Mouse (Mus musculus): ENCODE data around the gene Ptprd. TPM values are rescaled to one million over a fixed set of nuclear protein-coding genes. Genes with fewer than 3 reads are reported as not detected.

Ptprd gene
- polyA plus RNA-seq, 1 experiment from 2014 or later, result 12.9 TPM

DNA sequence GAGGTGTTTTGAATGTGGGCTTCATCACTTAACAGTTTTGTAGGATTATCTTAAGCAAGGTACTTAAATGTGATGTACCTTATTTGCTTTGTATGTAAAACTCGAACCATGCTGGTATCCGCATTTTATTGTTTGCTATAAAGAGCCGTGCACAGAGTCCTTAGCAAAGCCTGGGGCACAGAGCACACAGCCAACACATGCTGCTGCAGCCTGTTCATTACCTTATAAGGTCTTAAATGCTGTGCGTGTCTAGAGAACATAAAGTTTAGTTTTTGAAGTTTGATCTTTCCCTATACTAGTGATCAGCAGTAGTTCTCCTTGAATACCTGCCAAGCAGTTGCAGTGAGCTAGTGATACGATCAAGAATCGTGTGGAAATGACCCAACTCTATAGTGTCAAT is 676.2 kb downstream of the Ptprd start:
- Histone ChIP-seq H3K27me3 (replicated peaks) (no peaks in the 10 kb centered on the region), H3K9ac (no peak overlapping the region), H3K36me3 (no peaks in the 10 kb centered on the region), H3K4me3 (replicated peaks) (no peak overlapping the region), H3K9me3 (no peaks in the 10 kb centered on the region), H3K27ac (no peak overlapping the region), H3K4me2 (replicated peaks) (no peak overlapping the region), H3K4me1 (replicated peaks) (no peaks in the 10 kb centered on the region)
- WGBS, result 69% methylated on average over 6 of the region's 6 CpGs
- ATAC-seq, result no peak

DNA sequence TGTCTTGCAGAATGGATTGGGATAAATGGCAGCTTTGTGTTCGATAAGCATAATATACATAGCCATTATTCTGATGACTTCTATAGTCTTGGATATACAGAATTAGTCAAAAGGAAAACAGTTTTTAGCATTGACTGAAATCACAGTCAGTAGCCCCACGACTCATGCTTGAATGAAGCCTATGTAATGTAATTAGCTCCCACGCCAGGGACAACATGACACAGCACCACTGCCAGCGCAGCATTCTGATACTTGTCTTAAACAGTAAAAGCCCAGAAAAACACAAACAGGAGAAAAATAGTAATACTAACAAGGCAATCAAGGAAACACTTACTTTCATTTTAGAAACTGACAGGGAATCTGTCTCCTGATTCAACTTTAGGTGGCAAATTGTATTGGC is 677.2 kb downstream of the Ptprd start:
- Histone ChIP-seq H3K36me3 (no peaks in the 10 kb centered on the region), H3K4me1 (replicated peaks) (no peaks in the 10 kb centered on the region), H3K27me3 (replicated peaks) (no peaks in the 10 kb centered on the region), H3K27ac (no peak overlapping the region), H3K4me2 (replicated peaks) (no peak overlapping the region), H3K9ac (no peak overlapping the region), H3K9me3 (no peaks in the 10 kb centered on the region), H3K4me3 (replicated peaks) (no peak overlapping the region)
- 81% methylated on average over 4 of the region's 4 CpGs for WGBS
- no peak for ATAC-seq

DNA sequence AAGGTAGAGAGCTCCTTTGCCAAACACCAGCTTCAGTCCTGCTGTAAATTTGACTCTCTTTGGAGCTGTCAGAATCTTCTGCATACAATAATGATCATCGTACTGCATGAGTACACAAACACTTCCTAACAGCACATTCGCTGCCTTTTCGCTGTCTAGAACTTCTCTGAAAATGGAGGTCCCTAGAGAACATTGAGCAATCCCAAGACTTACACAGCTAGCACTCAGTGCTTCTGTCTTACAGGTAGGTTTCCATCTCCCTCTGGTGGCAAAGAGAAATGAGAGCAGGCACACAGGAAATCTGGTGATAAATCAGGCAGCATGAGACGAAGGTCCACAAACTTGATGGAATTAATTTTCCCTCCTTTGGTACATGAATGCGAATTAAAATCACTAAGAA is 692.6 kb downstream of the Ptprd start:
- H3K4me2 ChIP-seq (replicated peaks), result no peak overlapping the region
- H3K9me3 ChIP-seq, result no peaks in the 10 kb centered on the region
- no peak overlapping the region for H3K27ac ChIP-seq
- no peaks in the 10 kb centered on the region for H3K36me3 ChIP-seq
- H3K27me3 ChIP-seq (replicated peaks), result no peaks in the 10 kb centered on the region
- 32% methylated on average over 5 of the region's 5 CpGs for WGBS
- ATAC-seq, result peak; percentile 66
- no peaks in the 10 kb centered on the region for H3K4me1 ChIP-seq (replicated peaks)
- H3K9ac ChIP-seq, result no peak overlapping the region
- H3K4me3 ChIP-seq (replicated peaks), result no peak overlapping the region

DNA sequence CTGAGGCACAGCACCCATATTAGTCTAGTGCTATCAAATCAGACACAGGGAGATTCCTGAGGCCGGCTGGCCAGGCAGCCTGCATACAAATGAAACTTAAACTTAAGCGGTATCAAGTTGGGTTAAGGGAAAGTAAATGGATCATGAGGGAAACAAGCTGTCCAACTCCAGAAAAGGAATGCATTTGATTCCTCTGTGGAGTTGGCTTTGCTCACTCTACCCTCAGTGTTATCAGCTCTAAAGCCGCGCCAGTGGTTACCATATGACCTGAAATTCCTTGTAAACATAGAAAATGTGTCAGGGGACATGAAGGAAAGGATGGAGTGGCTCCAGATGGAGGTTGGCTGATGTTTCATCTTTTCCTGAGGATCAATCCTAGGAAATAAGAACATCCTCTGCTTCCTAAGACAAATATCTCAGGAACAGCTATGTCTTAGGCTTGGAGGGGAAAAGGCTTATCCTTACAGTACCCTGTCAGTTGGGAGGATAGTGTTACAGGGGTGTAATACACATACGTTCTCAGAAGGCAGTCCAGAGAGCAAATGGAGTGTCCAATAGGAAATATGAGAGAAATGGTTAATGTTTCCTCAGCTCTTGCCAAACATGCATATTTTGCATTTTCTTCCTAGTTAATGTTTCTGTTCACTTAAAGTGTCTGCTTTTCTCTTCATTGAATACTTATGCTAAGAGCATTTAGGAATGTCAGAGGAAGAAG is 697.7 kb downstream of the Ptprd start:
- Histone ChIP-seq H3K4me2 (replicated peaks) (no peak overlapping the region), H3K9me3 (no peaks in the 10 kb centered on the region), H3K36me3 (no peaks in the 10 kb centered on the region), H3K9ac (no peak overlapping the region), H3K4me1 (replicated peaks) (no peaks in the 10 kb centered on the region), H3K4me3 (replicated peaks) (no peak overlapping the region), H3K27ac (no peak overlapping the region), H3K27me3 (replicated peaks) (no peaks in the 10 kb centered on the region)
- ATAC-seq, result no peak
- WGBS, result 53% methylated on average over 5 of the region's 5 CpGs

DNA sequence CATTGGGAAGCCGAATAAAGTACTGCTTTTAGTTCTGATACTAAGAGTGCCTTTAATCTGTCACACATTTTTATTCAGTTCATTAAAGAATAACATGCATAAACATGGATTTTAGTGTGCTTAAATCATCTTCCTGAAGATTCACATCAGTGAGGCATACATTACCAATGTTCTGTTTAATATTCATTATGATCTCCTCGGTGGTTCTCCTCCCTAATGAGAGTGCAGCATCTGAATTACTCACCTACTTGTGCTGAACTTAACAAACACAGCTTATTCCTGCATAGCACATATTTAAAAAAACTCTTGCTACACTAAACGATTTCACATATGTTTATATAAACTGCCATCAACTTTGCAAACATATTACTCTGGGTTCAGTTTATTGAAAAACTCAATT is 698.7 kb downstream of the Ptprd start:
- no peak overlapping the region for H3K27ac ChIP-seq

DNA sequence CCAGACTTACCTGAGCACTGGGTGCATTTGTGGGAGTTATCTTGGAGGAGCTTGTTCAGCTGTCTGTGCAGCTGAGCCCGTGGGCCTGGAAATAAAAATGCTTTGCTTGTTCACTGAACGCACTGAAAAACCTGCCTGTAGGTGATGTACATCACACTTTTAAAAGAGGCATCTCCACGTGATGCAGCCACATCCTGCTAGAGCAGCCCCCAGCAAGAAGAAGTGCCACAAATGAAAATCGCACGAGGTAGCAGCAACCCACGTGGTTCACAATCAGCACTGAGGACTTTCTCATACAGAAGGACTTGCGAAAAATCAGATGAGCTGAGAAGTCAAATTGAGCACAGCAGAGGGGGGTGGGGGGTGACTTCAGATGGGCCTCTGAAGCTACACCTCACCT is 757.7 kb downstream of the Ptprd start:
- no peaks in the 10 kb centered on the region for H3K4me1 ChIP-seq (replicated peaks)
- H3K9ac ChIP-seq, result no peak overlapping the region
- H3K36me3 ChIP-seq, result no peaks in the 10 kb centered on the region
- H3K4me3 ChIP-seq (replicated peaks), result no peak overlapping the region
- no peak for ATAC-seq
- H3K27ac ChIP-seq, result no peak overlapping the region
- H3K9me3 ChIP-seq, result no peaks in the 10 kb centered on the region
- H3K4me2 ChIP-seq (replicated peaks), result no peak overlapping the region
- WGBS, result 71% methylated on average over 7 of the region's 7 CpGs
- H3K27me3 ChIP-seq (replicated peaks), result no peaks in the 10 kb centered on the region

More for the DNA sequence above, 698.7 kb downstream of the Ptprd start:
- Histone ChIP-seq H3K4me1 (replicated peaks) (no peaks in the 10 kb centered on the region), H3K4me3 (replicated peaks) (no peak overlapping the region), H3K9me3 (no peaks in the 10 kb centered on the region), H3K9ac (no peak overlapping the region), H3K36me3 (no peaks in the 10 kb centered on the region), H3K27me3 (replicated peaks) (no peaks in the 10 kb centered on the region), H3K4me2 (replicated peaks) (no peak overlapping the region)
- WGBS, result 67% methylated on average over 3 of the region's 3 CpGs
- ATAC-seq, result no peak

DNA sequence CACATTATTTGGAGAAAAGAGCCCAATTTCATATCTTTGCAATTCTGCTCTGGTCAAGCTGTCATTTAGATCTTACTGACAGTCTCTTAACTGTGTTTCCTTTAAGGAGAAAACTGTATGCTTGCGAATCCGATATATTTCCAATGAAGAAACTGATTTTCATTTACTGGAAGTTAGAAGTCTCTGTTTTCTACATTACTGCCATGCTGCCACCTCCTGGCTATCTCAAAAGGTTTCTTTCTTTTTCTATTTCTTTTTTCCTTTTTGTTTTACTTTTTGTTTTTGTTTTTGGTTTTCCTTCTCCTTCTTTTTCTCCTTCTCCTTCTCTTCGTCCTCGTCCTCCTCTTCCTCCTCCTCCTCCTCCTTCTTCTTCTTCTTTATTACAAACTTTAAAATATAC is 812.6 kb downstream of the Ptprd start:
- Histone ChIP-seq H3K4me1 (replicated peaks) (no peaks in the 10 kb centered on the region), H3K9me3 (no peaks in the 10 kb centered on the region), H3K9ac (no peak overlapping the region), H3K27ac (no peak overlapping the region), H3K36me3 (no peaks in the 10 kb centered on the region), H3K27me3 (replicated peaks) (no peaks in the 10 kb centered on the region), H3K4me3 (replicated peaks) (no peak overlapping the region), H3K4me2 (replicated peaks) (no peak overlapping the region)
- 83% methylated on average over 4 of the region's 4 CpGs for WGBS
- no peak for ATAC-seq

DNA sequence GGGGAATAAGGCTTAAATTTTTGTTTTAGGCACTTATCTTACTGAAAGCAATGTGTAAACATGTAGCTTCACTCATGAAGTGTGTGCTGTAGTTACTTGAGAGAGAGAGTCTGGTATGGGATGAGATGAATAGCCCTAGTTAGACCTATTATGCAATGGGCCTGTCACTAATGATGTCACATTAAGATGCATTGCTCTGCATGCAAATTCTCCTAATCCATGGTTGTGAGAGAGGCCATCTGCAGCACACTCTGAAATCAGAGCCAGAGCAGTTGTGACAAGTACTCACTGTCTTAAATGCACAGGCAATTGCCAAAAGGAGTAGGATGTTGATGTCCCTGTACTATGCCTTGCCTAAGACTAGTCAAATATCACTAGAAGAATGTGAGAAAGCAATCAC is 850.0 kb downstream of the Ptprd start:
- no peak for ATAC-seq
- Histone ChIP-seq H3K4me3 (replicated peaks) (no peak overlapping the region), H3K9ac (no peak overlapping the region), H3K36me3 (no peaks in the 10 kb centered on the region), H3K27me3 (replicated peaks) (no peaks in the 10 kb centered on the region), H3K27ac (no peak overlapping the region), H3K4me2 (replicated peaks) (no peak overlapping the region), H3K4me1 (replicated peaks) (no peaks in the 10 kb centered on the region), H3K9me3 (no peaks in the 10 kb centered on the region)

DNA sequence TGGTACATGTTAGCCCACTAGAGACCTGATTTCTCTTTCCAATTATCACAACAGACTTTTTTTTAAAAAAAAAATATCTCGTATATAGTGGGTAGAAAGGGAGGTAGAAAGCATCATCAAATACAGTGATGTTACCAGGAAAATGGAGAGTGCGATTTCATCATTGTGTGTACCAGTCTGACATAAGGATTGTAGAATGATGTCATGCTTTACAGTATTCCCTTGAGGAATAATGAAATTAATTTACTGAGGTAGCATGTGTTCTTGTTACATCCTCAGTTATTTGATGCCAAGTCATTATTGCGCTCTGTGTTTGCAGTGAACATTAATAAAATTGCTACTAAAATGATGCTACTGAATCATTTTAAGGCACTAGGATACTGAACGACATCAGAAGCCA is 884.6 kb downstream of the Ptprd start:
- H3K4me2 ChIP-seq (replicated peaks), result no peak overlapping the region
- no peaks in the 10 kb centered on the region for H3K4me1 ChIP-seq (replicated peaks)
- H3K36me3 ChIP-seq, result no peaks in the 10 kb centered on the region
- WGBS, result 83% methylated on average over 4 of the region's 4 CpGs
- H3K27ac ChIP-seq, result no peak overlapping the region
- ATAC-seq, result no peak
- no peaks in the 10 kb centered on the region for H3K9me3 ChIP-seq
- no peak overlapping the region for H3K9ac ChIP-seq
- H3K27me3 ChIP-seq (replicated peaks), result no peaks in the 10 kb centered on the region
- H3K4me3 ChIP-seq (replicated peaks), result no peak overlapping the region

DNA sequence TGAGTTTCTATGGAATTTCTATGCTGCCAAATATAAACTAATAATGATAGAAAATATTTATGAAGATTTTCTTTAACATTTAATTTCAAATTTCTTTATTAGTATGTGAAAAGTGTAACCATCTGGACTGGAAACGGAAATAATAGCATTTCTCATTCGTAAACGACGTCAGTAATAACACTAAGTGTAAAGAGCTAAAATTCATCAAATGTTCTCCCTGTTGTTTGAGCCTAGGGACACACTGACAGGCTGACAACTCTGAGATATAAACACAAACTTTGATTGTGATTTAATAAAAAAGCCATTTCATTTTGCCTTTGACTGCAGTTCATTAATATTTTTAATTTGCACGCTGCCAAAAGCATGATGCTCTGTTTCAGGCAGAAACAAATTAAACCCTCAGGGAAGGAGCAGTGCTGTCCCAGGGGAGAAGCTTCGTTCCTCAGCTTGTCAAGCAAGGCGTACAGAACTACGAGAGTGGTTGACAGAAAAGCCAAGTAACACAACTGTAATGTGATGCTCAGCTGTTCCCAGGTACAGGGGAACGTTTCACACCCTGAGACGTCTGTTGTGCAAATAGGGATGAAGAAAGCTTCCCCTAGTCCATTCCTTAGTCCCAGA is 894.6 kb downstream of the Ptprd start:
- Histone ChIP-seq H3K9me3 (no peaks in the 10 kb centered on the region), H3K4me2 (replicated peaks) (no peak overlapping the region), H3K27me3 (replicated peaks) (no peaks in the 10 kb centered on the region), H3K9ac (no peak overlapping the region), H3K36me3 (no peaks in the 10 kb centered on the region), H3K4me3 (replicated peaks) (no peak overlapping the region), H3K4me1 (replicated peaks) (no peaks in the 10 kb centered on the region), H3K27ac (no peak overlapping the region)
- no peak for ATAC-seq
- 54% methylated on average over 10 of the region's 10 CpGs for WGBS

DNA sequence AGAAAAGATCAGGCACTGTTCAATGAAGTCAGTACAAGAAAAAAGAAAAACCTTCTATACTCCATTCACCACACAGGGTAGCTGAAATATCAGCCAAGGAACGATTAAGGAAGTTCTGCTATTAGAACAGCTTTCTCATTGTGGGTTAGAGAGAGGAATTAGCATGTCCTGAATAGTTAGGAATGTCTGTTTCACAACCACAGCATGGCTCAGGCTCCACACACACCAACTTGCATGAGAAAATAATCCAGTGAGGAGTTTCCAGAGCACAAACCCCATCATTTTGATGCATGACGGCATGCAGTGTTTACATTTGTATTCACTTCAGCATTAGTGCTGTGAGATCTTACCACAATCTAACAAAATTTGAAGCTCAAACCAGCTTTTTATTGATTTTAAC is 895.1 kb downstream of the Ptprd start:
- no peaks in the 10 kb centered on the region for H3K36me3 ChIP-seq
- no peak for ATAC-seq
- H3K27me3 ChIP-seq (replicated peaks), result no peaks in the 10 kb centered on the region
- H3K4me2 ChIP-seq (replicated peaks), result no peak overlapping the region
- no peak overlapping the region for H3K4me3 ChIP-seq (replicated peaks)
- no peak overlapping the region for H3K27ac ChIP-seq
- 55% methylated on average over 2 of the region's 2 CpGs for WGBS
- H3K9ac ChIP-seq, result no peak overlapping the region
- no peaks in the 10 kb centered on the region for H3K9me3 ChIP-seq
- H3K4me1 ChIP-seq (replicated peaks), result no peaks in the 10 kb centered on the region

DNA sequence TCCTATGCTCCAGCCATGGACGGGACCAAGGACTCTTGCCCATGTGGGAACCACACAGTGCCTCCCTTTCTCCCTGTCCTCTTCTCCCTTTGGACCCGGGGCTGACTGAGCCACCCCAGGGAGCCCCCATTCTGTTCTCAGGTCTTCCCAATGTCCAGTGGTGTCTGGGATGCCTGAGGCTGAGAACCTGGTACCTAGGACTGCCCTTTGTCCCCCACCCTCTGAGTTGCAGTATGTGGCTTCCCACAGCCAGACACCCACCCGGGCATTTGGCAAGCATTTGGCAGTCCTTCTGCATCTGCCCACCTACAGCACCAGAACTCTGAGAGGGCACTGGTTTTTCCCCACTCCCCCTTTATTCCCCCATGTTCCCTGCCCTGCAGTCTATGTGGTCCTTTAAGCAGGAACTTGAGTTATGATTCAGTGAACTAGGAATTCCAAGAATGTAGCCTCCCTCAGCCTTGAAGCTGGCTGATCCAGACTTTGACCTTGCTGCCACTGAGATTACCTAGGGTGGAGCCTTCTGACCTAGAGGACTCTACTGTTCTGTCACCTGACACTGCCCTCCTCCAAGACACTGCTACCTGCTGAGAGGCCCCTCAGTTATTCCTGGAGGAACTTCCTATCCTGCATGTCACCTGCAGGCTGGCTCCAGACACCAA is 901.5 kb downstream of the Ptprd start:
- peak; percentile 96 for ATAC-seq

DNA sequence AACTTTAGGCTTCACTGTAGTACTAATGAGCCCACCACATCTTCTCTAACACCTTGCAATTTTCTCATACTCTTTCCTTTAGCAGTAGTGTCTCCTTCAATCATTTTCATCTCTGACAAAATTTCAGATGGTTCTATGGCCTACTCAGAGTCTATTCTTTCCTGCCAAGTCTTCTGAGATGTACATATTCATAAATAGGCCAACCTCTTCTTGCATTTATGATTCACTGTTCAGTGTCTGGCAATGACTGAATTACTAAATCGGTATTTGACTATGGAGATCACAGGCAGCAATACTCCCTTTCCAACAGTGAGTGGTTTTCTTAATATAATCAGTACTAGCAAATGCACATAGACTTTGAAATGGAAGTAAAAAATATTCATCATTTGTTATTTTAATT is 928.3 kb downstream of the Ptprd start:
- H3K36me3 ChIP-seq, result no peaks in the 10 kb centered on the region
- H3K4me1 ChIP-seq (replicated peaks), result no peaks in the 10 kb centered on the region
- H3K27me3 ChIP-seq (replicated peaks), result no peaks in the 10 kb centered on the region
- H3K9me3 ChIP-seq, result no peaks in the 10 kb centered on the region
- no peak overlapping the region for H3K4me2 ChIP-seq (replicated peaks)
- no peak overlapping the region for H3K9ac ChIP-seq
- no peak for ATAC-seq
- WGBS, result 90% methylated on average over 1 of the region's 1 CpGs
- H3K4me3 ChIP-seq (replicated peaks), result no peak overlapping the region
- no peak overlapping the region for H3K27ac ChIP-seq

More for the DNA sequence above, 901.5 kb downstream of the Ptprd start:
- WGBS, result 89% methylated on average over 3 of the region's 3 CpGs
- Histone ChIP-seq H3K4me1 (replicated peaks) (no peaks in the 10 kb centered on the region), H3K9ac (no peak overlapping the region), H3K27me3 (replicated peaks) (no peaks in the 10 kb centered on the region), H3K4me2 (replicated peaks) (no peak overlapping the region), H3K9me3 (no peaks in the 10 kb centered on the region), H3K27ac (no peak overlapping the region), H3K36me3 (no peaks in the 10 kb centered on the region), H3K4me3 (replicated peaks) (no peak overlapping the region)

All from intestine, embryonic 15.5 days (tissue).